Mouse (Mus musculus) layer of hippocampus, adult 9-11 months (tissue): ENCODE results near the gene Fcna.
A peak's percentile ranks its signal among the peaks of the same experiment; 100 is the strongest.

Source experiments
- DNase-seq: peaks from one replicate; pipeline ENCODE4 v3.0.0; 2022

Gene Fcna

GRCm38 (mm10) chr2:25577951-25578795 lies 49.7 kb downstream of the Fcna start:
- no peak for DNase-seq

DNA sequence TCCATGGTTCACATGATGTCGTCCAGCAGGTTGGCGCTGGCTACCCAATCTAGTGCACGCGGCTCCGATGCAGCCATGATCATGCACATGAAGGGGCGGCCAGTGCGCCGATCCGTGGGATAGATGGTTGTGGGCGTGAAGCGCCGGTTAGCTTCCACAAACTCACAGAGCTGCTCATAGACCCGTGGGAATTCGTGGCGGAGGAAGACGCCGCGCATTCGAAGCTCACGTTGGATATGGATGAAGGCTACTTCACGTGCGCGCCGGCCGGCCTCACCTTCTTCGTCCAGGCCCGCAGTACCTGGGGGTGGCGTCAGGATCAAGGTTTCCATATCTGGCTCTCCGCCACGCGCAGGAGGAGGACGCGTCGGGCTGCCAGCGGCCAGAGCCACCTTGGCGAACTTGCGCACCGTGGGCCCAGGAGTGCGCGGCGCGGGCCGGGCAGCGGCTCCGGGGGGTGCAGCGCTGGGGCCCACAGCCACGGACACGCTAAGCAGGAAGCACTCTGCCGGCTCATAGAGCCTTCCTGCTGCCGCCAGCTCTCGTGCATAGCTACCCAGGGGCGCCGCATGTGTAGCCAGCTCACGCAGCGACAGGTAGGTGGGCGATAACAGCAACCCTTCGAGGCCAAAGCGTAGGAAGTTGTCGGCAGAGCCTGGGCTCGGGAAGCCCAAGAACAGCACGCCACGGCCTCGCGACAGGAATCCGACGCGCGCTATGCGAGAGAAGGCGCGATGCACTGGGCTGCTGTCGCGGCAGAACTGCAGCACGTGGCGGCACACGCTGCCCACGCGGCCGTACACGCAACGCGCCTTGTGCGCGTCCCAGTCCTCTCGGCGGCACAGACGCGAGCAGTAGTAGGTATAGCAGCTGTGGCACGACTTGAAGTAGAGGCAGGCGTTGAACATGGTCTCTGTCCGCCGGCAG lies 50.6 kb downstream of the Fcna start:
- no peak for DNase-seq

DNA sequence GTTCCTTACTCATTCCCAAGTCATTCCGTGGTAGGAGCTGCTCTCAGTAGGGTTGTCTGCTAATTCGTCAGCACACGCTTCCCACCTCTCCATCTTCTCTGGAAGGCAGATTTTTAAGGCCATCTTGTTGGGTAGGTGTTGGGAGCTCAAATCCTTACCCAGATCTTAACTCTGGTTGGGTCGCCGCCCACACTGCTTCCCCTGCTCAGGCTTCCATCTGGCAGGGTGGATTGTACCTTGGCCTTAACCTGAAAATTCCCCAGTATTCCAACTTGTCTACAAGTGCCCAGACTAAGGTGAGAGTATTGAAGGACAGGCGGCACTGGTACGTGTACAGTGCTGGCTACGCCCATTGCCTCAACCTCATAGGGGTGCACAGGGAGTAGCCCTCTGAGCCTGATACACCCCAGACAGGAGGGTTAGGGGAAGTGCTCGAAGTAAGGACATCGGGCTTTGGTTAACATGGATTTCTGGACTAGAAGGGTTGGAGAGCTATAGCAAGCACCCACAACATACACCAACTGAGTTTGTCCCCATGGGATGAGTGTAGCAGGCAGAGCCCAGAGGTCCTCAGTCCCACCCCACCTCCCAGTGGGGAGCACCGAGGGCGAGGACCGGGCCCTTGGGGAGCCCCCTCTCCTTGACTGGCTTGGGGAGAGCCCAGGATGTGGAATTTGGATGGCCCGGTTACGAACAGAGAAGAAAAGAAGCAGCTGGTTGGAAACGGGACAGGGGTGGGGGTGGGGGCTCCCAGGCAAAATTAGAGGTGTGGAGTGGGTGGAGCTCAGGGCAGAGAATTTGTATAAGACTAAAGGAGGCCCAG lies 51.6 kb downstream of the Fcna start:
- no peak for DNase-seq

- DNase-seq = peak; percentile 56
Measured at GRCm38 (mm10) chr2:25575432-25576027, 52.3 kb downstream of the Fcna start.
